Mouse (Mus musculus): ENCODE measurements around the gene Gm11937. TPM values are rescaled to one million over a fixed set of nuclear protein-coding genes. Genes with fewer than 3 reads are reported as not detected.

Gm11937 gene
- total and polyA plus RNA-seq, 3 experiments, result not detected

GRCm38 (mm10) chr11:99657051-99657450 is 47.1 kb upstream of the Gm11937 start:
- no peaks in the 10 kb centered on the region for H3K36me3 ChIP-seq (ENCODE audit: control insufficient read depth in 1 of 2, insufficient read depth in 2 of 2, low read length in 2 of 2)
- H3K27ac ChIP-seq (ENCODE audit: control insufficient read depth, low read depth, low read length), result no peak overlapping the region
- H3K4me1 ChIP-seq (ENCODE audit: control insufficient read depth in 1 of 2, insufficient read depth in 2 of 2, low read length in 2 of 2), result no peaks in the 10 kb centered on the region
- TF ChIP-seq UBTF (IDR thresholded peaks at IDR 0.05; ENCODE audit: borderline replicate concordance, insufficient read depth, low read depth, low read length) (no peak), MYB (IDR thresholded peaks at IDR 0.05; ENCODE audit: low read depth, low read length) (no peak), POLR2A (IDR thresholded peaks at IDR 0.05; ENCODE audit: control insufficient read depth in 1 of 2, insufficient read depth in 1 of 2, low read depth in 1 of 2, low read length in 2 of 2, poor library complexity in 1 of 2) (no peak), MAX (IDR thresholded peaks at IDR 0.05; ENCODE audit: low read length) (no peak), ZNF384 (IDR thresholded peaks at IDR 0.05; ENCODE audit: low read depth, low read length) (no peak), RAD21 (IDR thresholded peaks at IDR 0.05; ENCODE audit: low read depth, low read length) (no peak), TCF12 (IDR thresholded peaks at IDR 0.05; ENCODE audit: low read depth, low read length) (no peak), ELF1 (IDR thresholded peaks at IDR 0.05; ENCODE audit: low read depth, low read length) (no peak), MEF2A (IDR thresholded peaks at IDR 0.05; ENCODE audit: extremely low read depth, insufficient replicate concordance, low read depth, low read length, poor library complexity, severe bottlenecking) (no peak), CHD1 (IDR thresholded peaks at IDR 0.05; ENCODE audit: low read depth, low read length) (no peak), ZC3H11A (IDR thresholded peaks at IDR 0.05; ENCODE audit: low read depth, low read length) (no peak), CTCF (IDR thresholded peaks at IDR 0.05 in 2 of 3, conservative IDR thresholded peaks at IDR 0.05 in 1 of 3; ENCODE audit: control insufficient read depth in 1 of 3, insufficient read depth in 1 of 3, low read depth in 2 of 3, low read length in 3 of 3, poor library complexity in 1 of 3, severe bottlenecking in 1 of 3) (no peak), NELFE (IDR thresholded peaks at IDR 0.05; ENCODE audit: low read depth, low read length) (no peak), GABPA (IDR thresholded peaks at IDR 0.05; ENCODE audit: low read depth, low read length) (no peak), GATA1 (IDR thresholded peaks at IDR 0.05; ENCODE audit: low read depth, low read length) (no peak), SIN3A (IDR thresholded peaks at IDR 0.05; ENCODE audit: low read length) (no peak), NRF1 (IDR thresholded peaks at IDR 0.05; ENCODE audit: insufficient read depth, low read depth, low read length, poor library complexity, severe bottlenecking) (no peak), POLR2AphosphoS5 (IDR thresholded peaks at IDR 0.05; ENCODE audit: borderline replicate concordance, low read depth, low read length) (no peak), ZMIZ1 (IDR thresholded peaks at IDR 0.05; ENCODE audit: low read depth, low read length) (no peak)
- H3K4me3 ChIP-seq (ENCODE audit: control insufficient read depth in 1 of 2, insufficient read depth in 1 of 2, low read depth in 2 of 2, low read length in 2 of 2), result no peak overlapping the region
- H3K9me3 ChIP-seq (replicated peaks; ENCODE audit: insufficient read depth, low read length), result no peaks in the 10 kb centered on the region
- no peak overlapping the region for H3K9ac ChIP-seq (ENCODE audit: control insufficient read depth, low read depth, low read length, poor library complexity, severe bottlenecking)
- H3K79me2 ChIP-seq (ENCODE audit: control insufficient read depth, insufficient read depth, low read length, poor library complexity), result no peaks in the 10 kb centered on the region
- H3K27me3 ChIP-seq (ENCODE audit: control insufficient read depth in 1 of 2, insufficient read depth in 2 of 2, low read length in 2 of 2), result no peaks in the 10 kb centered on the region
- DNase-seq (ENCODE audit: low read depth, low spot score), result no peak

GRCm38 (mm10) chr11:99650136-99650535 is 40.1 kb upstream of the Gm11937 start, which contains the start of gene Gm11555:
Gene Gm11555 (minus strand): TSS chr11:99650236.
- no peaks in the 10 kb centered on the region for H3K79me2 ChIP-seq (ENCODE audit: control insufficient read depth, insufficient read depth, low read length, poor library complexity)
- no peak within 1 kb of the TSS for H3K4me3 ChIP-seq (ENCODE audit: control insufficient read depth in 1 of 2, insufficient read depth in 1 of 2, low read depth in 2 of 2, low read length in 2 of 2)
- no peaks in the 10 kb centered on the region for H3K4me1 ChIP-seq (ENCODE audit: control insufficient read depth in 1 of 2, insufficient read depth in 2 of 2, low read length in 2 of 2)
- no peak within 1 kb of the TSS for H3K9ac ChIP-seq (ENCODE audit: control insufficient read depth, low read depth, low read length, poor library complexity, severe bottlenecking)
- H3K27ac ChIP-seq (ENCODE audit: control insufficient read depth, low read depth, low read length), result no peak within 1 kb of the TSS
- no peak for DNase-seq (ENCODE audit: low read depth, low spot score)
- no peaks in the 10 kb centered on the region for H3K36me3 ChIP-seq (ENCODE audit: control insufficient read depth in 1 of 2, insufficient read depth in 2 of 2, low read length in 2 of 2)
- TF ChIP-seq MYB (IDR thresholded peaks at IDR 0.05; ENCODE audit: low read depth, low read length), result no peak
- no peak for TF ChIP-seq CTCF (IDR thresholded peaks at IDR 0.05 in 2 of 3, conservative IDR thresholded peaks at IDR 0.05 in 1 of 3; ENCODE audit: control insufficient read depth in 1 of 3, insufficient read depth in 1 of 3, low read depth in 2 of 3, low read length in 3 of 3, poor library complexity in 1 of 3, severe bottlenecking in 1 of 3)
- no peak for TF ChIP-seq HCFC1 (IDR thresholded peaks at IDR 0.05; ENCODE audit: low read depth, low read length)
- H3K27me3 ChIP-seq (ENCODE audit: control insufficient read depth in 1 of 2, insufficient read depth in 2 of 2, low read length in 2 of 2), result no peaks in the 10 kb centered on the region
- no peaks in the 10 kb centered on the region for H3K9me3 ChIP-seq (replicated peaks; ENCODE audit: insufficient read depth, low read length)

Measured in MEL (cell line).